Mouse (Mus musculus): ENCODE data around the gene Rer1. TPM values are rescaled to one million over a fixed set of nuclear protein-coding genes. Genes with fewer than 3 reads are reported as not detected.
A peak's percentile ranks its signal among the peaks of the same experiment; 100 is the strongest.

Gene Rer1
- 10 to 100 TPM; 46.1 to 50.3 TPM for total RNA-seq (2021)
- long read RNA-seq, experiment 1, transcript Rer1-201 (7 exons, 1,596 nt) = major isoform, 112 of 193 reads
- long read RNA-seq, experiment 1, transcript Rer1-203 (8 exons, 1,803 nt) = minor isoform, 18 of 193 reads
- long read RNA-seq, experiment 1, partial matches to known transcripts = 46 of 193 reads
- long read RNA-seq, experiment 1, other reads (novel, unspliced or antisense) = 17 of 193 reads
- long read RNA-seq, experiment 2, transcript Rer1-203 (8 exons, 1,803 nt) = minor isoform, 23 of 242 reads
- long read RNA-seq, experiment 2, transcript Rer1-201 (7 exons, 1,596 nt) = major isoform, 135 of 242 reads
- long read RNA-seq, experiment 2, partial matches to known transcripts = 2 of 242 reads
- long read RNA-seq, experiment 2, other reads (novel, unspliced or antisense) = 82 of 242 reads

GRCm38 (mm10) chr4:155086108-155087024, at the start of gene Rer1, which contains the start of gene Morn1:
Gene Rer1, minus strand, starts transcription at chr4:155086382.
Gene Morn1, plus strand, starts transcription at chr4:155086577.
- DNase-seq = peak; percentile 99 to 100
- intact Hi-C loops (cut with DNase I) = no loop called here

GRCm38 (mm10) chr4:155134686-155135172, 48.5 kb upstream of the Rer1 start:
- intact Hi-C loops (cut with DNase I) = no loop called here
- no peak for DNase-seq

- no peak for DNase-seq
- intact Hi-C loops (cut with DNase I) = no loop called here
These were observed 47.7 kb upstream of the Rer1 start for GRCm38 (mm10) chr4:155133658-155134417.

GRCm38 (mm10) chr4:155133188-155133587, 47.0 kb upstream of the Rer1 start:
- no peak for DNase-seq
- intact Hi-C loops (cut with DNase I) = no loop called here

GRCm38 (mm10) chr4:155130616-155131015, 44.4 kb upstream of the Rer1 start:
- intact Hi-C loops (cut with DNase I) = no loop called here
- no peak for DNase-seq

- DNase-seq = peak; percentile 75 to 76
- intact Hi-C loops (cut with DNase I) = loop anchor here (2.0 kb wide), 1 partner anchor 117 kb away; no protein-coding TSS in a partner anchor
These were observed 43.8 kb upstream of the Rer1 start for GRCm38 (mm10) chr4:155129996-155130395.

- intact Hi-C loops (cut with DNase I) = loop anchor here (2.0 kb wide), 1 partner anchor 117 kb away; no protein-coding TSS in a partner anchor
- peak in 1 of 2 experiments; percentile 47 for DNase-seq
These were observed 43.1 kb upstream of the Rer1 start for GRCm38 (mm10) chr4:155129132-155129917.

GRCm38 (mm10) chr4:155128411-155128810, 42.2 kb upstream of the Rer1 start:
- intact Hi-C loops (cut with DNase I) = loop anchor here (2.0 kb wide), 1 partner anchor 118 kb away; no protein-coding TSS in a partner anchor
- no peak for DNase-seq

GRCm38 (mm10) chr4:155126602-155127372, 40.6 kb upstream of the Rer1 start:
- DNase-seq = no peak
- intact Hi-C loops (cut with DNase I) = loop anchor here (2.0 kb wide), 1 partner anchor 26 kb away; no protein-coding TSS in a partner anchor

- intact Hi-C loops (cut with DNase I) = loop anchor here (2.0 kb wide), 1 partner anchor 25 kb away; no protein-coding TSS in a partner anchor
- DNase-seq = peak in 1 of 2 experiments; percentile 2
These were observed 40.0 kb upstream of the Rer1 start for GRCm38 (mm10) chr4:155126194-155126593.

- intact Hi-C loops (cut with DNase I) = no loop called here
- DNase-seq = no peak
These were observed 39.1 kb upstream of the Rer1 start for GRCm38 (mm10) chr4:155125310-155125709.

GRCm38 (mm10) chr4:155123868-155124534, 37.8 kb upstream of the Rer1 start:
- DNase-seq = no peak
- intact Hi-C loops (cut with DNase I) = no loop called here

GRCm38 (mm10) chr4:155122444-155123040, 36.4 kb upstream of the Rer1 start:
- intact Hi-C loops (cut with DNase I) = no loop called here
- DNase-seq = peak; percentile 59 to 73

- intact Hi-C loops (cut with DNase I) = no loop called here
- no peak for DNase-seq
These were observed 35.8 kb upstream of the Rer1 start for GRCm38 (mm10) chr4:155121915-155122443.

- intact Hi-C loops (cut with DNase I) = no loop called here
- no peak for DNase-seq
These were observed 35.0 kb upstream of the Rer1 start for GRCm38 (mm10) chr4:155121222-155121621.

- no peak for DNase-seq
- intact Hi-C loops (cut with DNase I) = no loop called here
These were observed 34.4 kb upstream of the Rer1 start for GRCm38 (mm10) chr4:155120583-155120982.

- intact Hi-C loops (cut with DNase I) = no loop called here
- no peak for DNase-seq
These were observed 33.9 kb upstream of the Rer1 start for GRCm38 (mm10) chr4:155120038-155120437.
